Mouse (Mus musculus) CH12.LX (cell line): ENCODE measurements at regions not wholly inside any gene's neighbourhood (a gene's known extent, or its start where the extent isn't known, plus 50 kb on each side); places are given as distances from the start of the nearest gene placed in this dataset.

Source experiments
- DNase-seq: peaks from one replicate; pipeline ENCODE4 v3.0.0-alpha.2; 2013; ENCODE audit errors: extremely low read depth
- H3K27ac ChIP-seq: 2 replicates; pipeline ENCODE4 v1.5.1; 2012; ENCODE audit warnings: low read depth, mild to moderate bottlenecking, control low read depth, moderate library complexity; ENCODE audit not compliant: insufficient read depth
- H3K27me3 ChIP-seq: replicated peaks from 2 replicates; pipeline ENCODE3; 2012; ENCODE audit warnings: inconsistent platforms
- H3K36me3 ChIP-seq, 2 experiments: replicated peaks in 1 of 2; 2 replicates each; pipeline versions ENCODE3 to v1.6.1; 2012; ENCODE audit warnings: inconsistent platforms in 1 of 2, low read length in 1 of 2, mild to moderate bottlenecking in 1 of 2, mixed read lengths in 1 of 2, moderate library complexity in 1 of 2; ENCODE audit not compliant: control insufficient read depth in 1 of 2, insufficient read depth in 1 of 2
- H3K4me1 ChIP-seq, 2 experiments: 2 replicates each; pipeline ENCODE4 v1.6.1; 2012; ENCODE audit warnings: inconsistent platforms in 1 of 2, moderate library complexity in 1 of 2; ENCODE audit not compliant: insufficient read depth in 2 of 2, control insufficient read depth in 1 of 2
- H3K4me2 ChIP-seq: 2 replicates; pipeline ENCODE4 v1.6.1; 2012; ENCODE audit warnings: low read depth, mild to moderate bottlenecking, control low read depth; ENCODE audit not compliant: poor library complexity, insufficient read depth, severe bottlenecking
- H3K4me3 ChIP-seq, 3 experiments: fragments of 150-350 bp in 1 of 3; sonication (generic) in 1 of 3; replicated peaks in 1 of 3; 2 replicates each; pipeline versions ENCODE3 to v1.5.1; 2011 to 2012; ENCODE audit warnings: low read depth in 2 of 3, low read length in 2 of 3, mild to moderate bottlenecking in 2 of 3, moderate library complexity in 2 of 3, control low read depth in 1 of 3, improper control_type of control experiment in 1 of 3, inconsistent platforms in 1 of 3, mixed read lengths in 1 of 3; ENCODE audit not compliant: poor library complexity in 1 of 3
- H3K79me2 ChIP-seq: replicated peaks from 2 replicates; pipeline ENCODE4 v1.6.1; 2012; ENCODE audit warnings: mild to moderate bottlenecking, moderate library complexity; ENCODE audit not compliant: control insufficient read depth, poor library complexity, insufficient read depth, severe bottlenecking; ENCODE audit errors: extremely low read depth
- H3K9ac ChIP-seq: 2 replicates; pipeline ENCODE4 v1.6.1; 2012; ENCODE audit warnings: low read depth, mild to moderate bottlenecking, control low read depth, moderate library complexity; ENCODE audit not compliant: insufficient read depth
- H3K9me3 ChIP-seq: replicated peaks from 2 replicates; pipeline ENCODE3; 2012; ENCODE audit warnings: low read length, inconsistent platforms, mixed read lengths
- CHD1 ChIP-seq: IDR thresholded peaks from 2 replicates; pipeline ENCODE4 v1.6.1; 2012; ENCODE audit warnings: low read depth, low read length, improper control_type of control experiment, inconsistent platforms
- E2F4 ChIP-seq: IDR thresholded peaks from 2 replicates; pipeline ENCODE4 v1.6.1; 2011; ENCODE audit warnings: low read depth, low read length, improper control_type of control experiment; ENCODE audit not compliant: insufficient replicate concordance
- ELF1 ChIP-seq: IDR thresholded peaks from 2 replicates; pipeline ENCODE4 v1.6.1; 2014; ENCODE audit warnings: low read depth, mild to moderate bottlenecking, inconsistent platforms, low read length, improper control_type of control experiment
- ETS1 ChIP-seq: conservative IDR thresholded peaks from 2 replicates; pipeline ENCODE4 v1.6.1; 2012; ENCODE audit warnings: low read depth, mild to moderate bottlenecking, inconsistent platforms, low read length, improper control_type of control experiment, moderate library complexity
- IRF4 ChIP-seq: IDR thresholded peaks from 2 replicates; pipeline ENCODE4 v1.6.1; 2014; ENCODE audit warnings: low read depth, mild to moderate bottlenecking, inconsistent platforms, low read length, improper control_type of control experiment
- MAX ChIP-seq: IDR thresholded peaks from 2 replicates; pipeline ENCODE4 v1.6.1; 2011; ENCODE audit warnings: low read length, improper control_type of control experiment
- MAZ ChIP-seq: IDR thresholded peaks from 2 replicates; pipeline ENCODE4 v1.6.1; 2012; ENCODE audit warnings: low read depth, mild to moderate bottlenecking, inconsistent platforms, low read length, improper control_type of control experiment, moderate library complexity
- MXI1 ChIP-seq: IDR thresholded peaks from 2 replicates; pipeline ENCODE4 v1.6.1; 2011; ENCODE audit warnings: mild to moderate bottlenecking, low read depth, low read length, improper control_type of control experiment
- MYC ChIP-seq: IDR thresholded peaks from 2 replicates; pipeline ENCODE4 v1.6.1; 2011; ENCODE audit warnings: low read depth, mild to moderate bottlenecking, improper control_type of control experiment, low read length
- PAX5 ChIP-seq: IDR thresholded peaks from 2 replicates; pipeline ENCODE4 v1.6.1; 2012; ENCODE audit warnings: low read length, inconsistent platforms, mixed read lengths
- POLR2A ChIP-seq: IDR thresholded peaks from 2 replicates; pipeline ENCODE4 v1.6.1; 2011; ENCODE audit warnings: low read depth, mild to moderate bottlenecking, improper control_type of control experiment, low read length
- POLR2AphosphoS2 ChIP-seq: IDR thresholded peaks from 2 replicates; pipeline ENCODE4 v1.6.1; 2011; ENCODE audit warnings: low read depth, low read length, improper control_type of control experiment
- RAD21 ChIP-seq: IDR thresholded peaks from 2 replicates; pipeline ENCODE4 v1.6.1; 2011; ENCODE audit warnings: low read depth, mild to moderate bottlenecking, low read length, improper control_type of control experiment, moderate library complexity
- RCOR1 ChIP-seq: conservative IDR thresholded peaks from 2 replicates; pipeline ENCODE4 v1.6.1; 2012; ENCODE audit warnings: low read depth, mild to moderate bottlenecking, inconsistent platforms, low read length, improper control_type of control experiment
- SMC3 ChIP-seq: IDR thresholded peaks from 2 replicates; pipeline ENCODE4 v1.6.1; 2011; ENCODE audit warnings: low read depth, low read length, improper control_type of control experiment
- TBP ChIP-seq: conservative IDR thresholded peaks from 2 replicates; pipeline ENCODE4 v1.6.1; 2011; ENCODE audit warnings: low read depth, low read length, improper control_type of control experiment
- TCF12 ChIP-seq: IDR thresholded peaks from 2 replicates; pipeline ENCODE4 v1.6.1; 2014; ENCODE audit warnings: low read depth, mild to moderate bottlenecking, inconsistent platforms, low read length, improper control_type of control experiment
- UBTF ChIP-seq: IDR thresholded peaks from 2 replicates; pipeline ENCODE4 v1.6.1; 2012; ENCODE audit warnings: low read depth, mild to moderate bottlenecking, inconsistent platforms, low read length, improper control_type of control experiment, moderate library complexity
- USF1 ChIP-seq: IDR thresholded peaks from 2 replicates; pipeline ENCODE4 v1.6.1; 2014; ENCODE audit warnings: low read depth, mild to moderate bottlenecking, inconsistent platforms, low read length, improper control_type of control experiment
- ZC3H11A ChIP-seq: IDR thresholded peaks from 2 replicates; pipeline ENCODE4 v1.6.1; 2012; ENCODE audit warnings: low read depth, mild to moderate bottlenecking, inconsistent platforms, low read length, improper control_type of control experiment
- dilution Hi-C: fragments of 300-500 bp; cut with MboI; formaldehyde crosslinking; loops from 2 replicates; pipeline ENCODE4 v1.14.3; 2020; ENCODE audit warnings: low sequenced_read_pairs; ENCODE audit not compliant: extremely low pct_unique_long_range_greater_than_20kb, extremely low pct_ligation_motif_present
- in situ Hi-C: fragments of 300-500 bp; cut with MboI; formaldehyde crosslinking; loops from 3 replicates; pipeline ENCODE4 v1.14.3; 2019; ENCODE audit warnings: low sequenced_read_pairs, low pct_ligation_motif_present, low pct_unique_long_range_greater_than_20kb, mixed read lengths

- Histone ChIP-seq H3K9ac (no peak overlapping the region), H3K9me3 (peaks cover 3% of the 10 kb centered on the region), H3K4me1 (peaks cover 2 to 21% of the 10 kb centered on the region in 2 experiments; a peak in 2 of 4 replicates), H3K4me2 (no peak overlapping the region), H3K36me3 (no peaks in the 10 kb centered on the region), H3K79me2 (no peaks in the 10 kb centered on the region), H3K27me3 (no peaks in the 10 kb centered on the region), H3K4me3 (no peak overlapping the region), H3K27ac (no peak overlapping the region)
- DNase-seq: no peak
- no peak for TF ChIP-seq POLR2AphosphoS2
- no peak for TF ChIP-seq RCOR1
- no peak for TF ChIP-seq TBP
- no peak for TF ChIP-seq RAD21
- TF ChIP-seq POLR2A: no peak
- no peak for TF ChIP-seq MXI1
- no peak for TF ChIP-seq SMC3
- no peak for TF ChIP-seq IRF4
- TF ChIP-seq CHD1: no peak
- dilution Hi-C loops: no loop called here
- in situ Hi-C loops: no loop called here
These were observed 99.0 kb upstream of the Haao start for GRCm38 (mm10) chr17:83946718-83947117.

- Histone ChIP-seq H3K36me3 (no peaks in the 10 kb centered on the region), H3K4me1 (peaks cover 16 to 52% of the 10 kb centered on the region in 2 experiments), H3K9me3 (peaks cover 3% of the 10 kb centered on the region), H3K4me2 (no peak overlapping the region), H3K27ac (no peak overlapping the region), H3K9ac (no peak overlapping the region), H3K4me3 (no peak overlapping the region), H3K27me3 (no peaks in the 10 kb centered on the region), H3K79me2 (no peaks in the 10 kb centered on the region)
- no peak for TF ChIP-seq TBP
- TF ChIP-seq POLR2A: no peak
- no peak for TF ChIP-seq ZC3H11A
- no peak for TF ChIP-seq UBTF
- DNase-seq: no peak
- in situ Hi-C loops: no loop called here
- dilution Hi-C loops: no loop called here
These were observed 91.6 kb upstream of the Haao start for GRCm38 (mm10) chr17:83939344-83939743.

- dilution Hi-C loops: no loop called here
- Histone ChIP-seq H3K79me2 (no peaks in the 10 kb centered on the region), H3K4me2 (no peak overlapping the region), H3K27ac (no peak overlapping the region), H3K4me3 (no peak overlapping the region), H3K9me3 (no peaks in the 10 kb centered on the region), H3K27me3 (no peaks in the 10 kb centered on the region), H3K4me1 (peaks cover 16 to 57% of the 10 kb centered on the region in 2 experiments), H3K36me3 (no peaks in the 10 kb centered on the region), H3K9ac (no peak overlapping the region)
- no peak for DNase-seq
- no peak for TF ChIP-seq PAX5
- TF ChIP-seq POLR2AphosphoS2: no peak
- TF ChIP-seq ETS1: no peak
- TF ChIP-seq ZC3H11A: no peak
- TF ChIP-seq POLR2A: no peak
- TF ChIP-seq IRF4: no peak
- TF ChIP-seq MYC: no peak
- no peak for TF ChIP-seq USF1
- no peak for TF ChIP-seq MAX
- no peak for TF ChIP-seq SMC3
- TF ChIP-seq E2F4: no peak
- no peak for TF ChIP-seq MXI1
- TF ChIP-seq TCF12: no peak
- no peak for TF ChIP-seq ELF1
- no peak for TF ChIP-seq MAZ
- TF ChIP-seq RAD21: no peak
- in situ Hi-C loops: no loop called here
These were observed 91.0 kb upstream of the Haao start for GRCm38 (mm10) chr17:83938671-83939244.
